Mouse (Mus musculus) CH12.LX (cell line): ENCODE measurements around the gene Hk2.

Experiments used
- CTCF ChIP-seq, 2 experiments: IDR thresholded peaks in 1 of 2; conservative IDR thresholded peaks in 1 of 2; 2 replicates each; pipeline ENCODE4 v1.5.1; 2011 to 2012; ENCODE audit warnings: low read depth in 2 of 2, low read length in 2 of 2, improper control_type of control experiment in 1 of 2, inconsistent platforms in 1 of 2, mild to moderate bottlenecking in 1 of 2, moderate library complexity in 1 of 2
- POLR2A ChIP-seq: IDR thresholded peaks from 2 replicates; pipeline ENCODE4 v1.6.1; 2011; ENCODE audit warnings: low read depth, mild to moderate bottlenecking, improper control_type of control experiment, low read length

DNA sequence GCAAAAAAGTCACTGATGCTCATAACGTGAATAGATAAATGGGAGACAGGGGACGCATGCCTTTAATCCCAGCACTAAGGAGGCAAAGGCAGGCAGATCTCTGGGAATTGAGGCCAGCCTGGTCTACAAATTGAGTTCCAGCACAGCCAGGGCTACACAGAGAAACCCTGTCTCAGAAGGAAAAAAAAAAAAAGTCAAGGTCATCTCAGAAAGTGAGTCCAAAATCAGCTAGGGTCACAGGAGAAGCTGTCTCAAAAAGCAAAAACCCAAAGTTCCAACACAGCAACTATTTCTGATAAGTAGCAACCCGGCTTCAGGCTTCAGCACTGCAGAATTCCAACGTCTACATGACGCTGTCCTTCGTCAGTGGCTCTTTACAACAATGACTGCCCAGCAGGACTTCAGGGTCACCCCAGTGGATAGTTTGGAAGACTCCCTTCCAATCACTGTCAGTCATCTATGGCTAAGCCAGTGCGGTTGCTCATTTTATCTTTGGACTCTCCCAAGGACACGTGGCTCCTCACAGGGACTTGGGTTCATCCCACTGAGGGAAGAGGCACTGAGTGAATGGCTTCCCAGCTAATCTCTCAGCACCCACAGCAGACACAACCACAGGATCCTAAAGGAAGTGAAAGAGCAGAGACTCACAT lies 33.3 kb downstream of the Hk2 start:
- TF ChIP-seq CTCF (conservative IDR thresholded peaks at IDR 0.05 in 1 of 2, IDR thresholded peaks at IDR 0.05 in 1 of 2; ENCODE audit: low read depth in 2 of 2, low read length in 2 of 2): no peak
- no peak for TF ChIP-seq POLR2A
